Mouse (Mus musculus) adrenal gland, adult 8-10 months (tissue): ENCODE measurements at regions not wholly inside any gene's neighbourhood (a gene's known extent, or its start where the extent isn't known, plus 50 kb on each side); places are given as distances from the start of the nearest gene placed in this dataset.

ENCODE experiments used
- DNase-seq: peaks from one replicate; pipeline ENCODE4 v3.0.0; 2022
- microRNA-seq, 2 experiments: library from miRNA; unstranded; fragments of <30 nt; microRNA quantifications; one replicate each; pipeline ENCODE4 v1.2.0; 2022

GRCm38 (mm10) chr8:109415906-109416305 lies 77.9 kb upstream of the Pmfbp1 start:
- DNase-seq = no peak

- no peak for DNase-seq
Measured at GRCm38 (mm10) chr8:109416327-109417100, 77.3 kb upstream of the Pmfbp1 start.

GRCm38 (mm10) chr8:109417222-109417621 lies 76.6 kb upstream of the Pmfbp1 start:
- no peak for DNase-seq

- no peak for DNase-seq
Measured at GRCm38 (mm10) chr8:109417971-109418370, 75.9 kb upstream of the Pmfbp1 start.

GRCm38 (mm10) chr8:109419029-109419596 lies 74.7 kb upstream of the Pmfbp1 start:
- DNase-seq = no peak

GRCm38 (mm10) chr8:109424004-109424403 lies 69.8 kb upstream of the Pmfbp1 start:
- no peak for DNase-seq

GRCm38 (mm10) chr8:109428551-109428950 lies 65.3 kb upstream of the Pmfbp1 start:
- DNase-seq = no peak

- DNase-seq = no peak
Measured at GRCm38 (mm10) chr8:109434538-109434937, 59.3 kb upstream of the Pmfbp1 start.

GRCm38 (mm10) chr8:109436056-109436455 lies 57.8 kb upstream of the Pmfbp1 start:
- DNase-seq = no peak

- no peak for DNase-seq
Measured at GRCm38 (mm10) chr8:109436830-109437567, 56.8 kb upstream of the Pmfbp1 start.

GRCm38 (mm10) chr8:109438531-109438930 lies 55.3 kb upstream of the Pmfbp1 start:
- DNase-seq = no peak

Small RNAs in the stretch of these regions (microRNA-seq; reads per million reads assigned to microRNA genes)
- gene Gm23163 = 0 reads per million in 2 experiments
